Mouse (Mus musculus): ENCODE data around the gene Zfp940.
"Not testable (repeated sequence)": the region's sequence is repeated elsewhere in the genome, so short reads cannot be mapped to it uniquely, and the experiment has no call there.

The Zfp940 gene

GRCm38 (mm10) chr7:29853219-29853842 is at the start of gene Zfp940:
Gene Zfp940 (minus strand): TSS chr7:29853669.
- peak; percentile 19 for DNase-seq (ENCODE audit: extremely low read depth, low read depth, low spot score)

GRCm38 (mm10) chr7:29898351-29898750 is 44.9 kb upstream of the Zfp940 start:
- no peak for DNase-seq (ENCODE audit: extremely low read depth, low read depth, low spot score)

- no peak for DNase-seq (ENCODE audit: extremely low read depth, low read depth, low spot score)
These were observed 39.3 kb upstream of the Zfp940 start for GRCm38 (mm10) chr7:29892756-29893155.

GRCm38 (mm10) chr7:29890501-29890900 is 37.0 kb upstream of the Zfp940 start:
- no peak for DNase-seq (ENCODE audit: extremely low read depth, low read depth, low spot score)

- no peak for DNase-seq (ENCODE audit: extremely low read depth, low read depth, low spot score)
These were observed 27.4 kb upstream of the Zfp940 start for GRCm38 (mm10) chr7:29880916-29881315.

- DNase-seq (ENCODE audit: extremely low read depth, low read depth, low spot score) = no peak
These were observed 26.6 kb upstream of the Zfp940 start for GRCm38 (mm10) chr7:29880056-29880455.

- DNase-seq (ENCODE audit: extremely low read depth, low read depth, low spot score) = not testable (repeated sequence)
These were observed 24.1 kb upstream of the Zfp940 start for GRCm38 (mm10) chr7:29877561-29877960.

GRCm38 (mm10) chr7:29874256-29874655 is 20.8 kb upstream of the Zfp940 start:
- DNase-seq (ENCODE audit: extremely low read depth, low read depth, low spot score) = no peak

- DNase-seq (ENCODE audit: extremely low read depth, low read depth, low spot score) = no peak
These were observed 8.2 kb upstream of the Zfp940 start for GRCm38 (mm10) chr7:29861660-29862059.

- DNase-seq (ENCODE audit: extremely low read depth, low read depth, low spot score) = peak; percentile 26
These were observed 6.4 kb upstream of the Zfp940 start, which contains the start of gene Zfp420 for GRCm38 (mm10) chr7:29859532-29860517. Gene Zfp420 (plus strand): TSS chr7:29859979.

- no peak for DNase-seq (ENCODE audit: extremely low read depth, low read depth, low spot score)
These were observed 644 bp downstream of the Zfp940 start for GRCm38 (mm10) chr7:29852831-29853218.

GRCm38 (mm10) chr7:29844616-29845015 is 8.9 kb downstream of the Zfp940 start:
- DNase-seq (ENCODE audit: extremely low read depth, low read depth, low spot score) = no peak

- DNase-seq (ENCODE audit: extremely low read depth, low read depth, low spot score) = no peak
These were observed 11.4 kb downstream of the Zfp940 start for GRCm38 (mm10) chr7:29842105-29842504.

- DNase-seq (ENCODE audit: extremely low read depth, low read depth, low spot score) = no peak
These were observed 14.2 kb downstream of the Zfp940 start for GRCm38 (mm10) chr7:29839256-29839655.

GRCm38 (mm10) chr7:29836816-29837215 is 16.7 kb downstream of the Zfp940 start:
- no peak for DNase-seq (ENCODE audit: extremely low read depth, low read depth, low spot score)

- DNase-seq (ENCODE audit: extremely low read depth, low read depth, low spot score) = no peak
These were observed 23.7 kb downstream of the Zfp940 start for GRCm38 (mm10) chr7:29829804-29830203.

GRCm38 (mm10) chr7:29828001-29828400 is 25.5 kb downstream of the Zfp940 start:
- no peak for DNase-seq (ENCODE audit: extremely low read depth, low read depth, low spot score)

- no peak for DNase-seq (ENCODE audit: extremely low read depth, low read depth, low spot score)
These were observed 34.7 kb downstream of the Zfp940 start for GRCm38 (mm10) chr7:29818619-29819254.

- DNase-seq (ENCODE audit: extremely low read depth, low read depth, low spot score) = peak; percentile 64
These were observed 37.5 kb downstream of the Zfp940 start, which contains the start of gene Zfp790 for GRCm38 (mm10) chr7:29815910-29816429. Gene Zfp790 (plus strand): TSS chr7:29816114.

- DNase-seq (ENCODE audit: extremely low read depth, low read depth, low spot score) = no peak
These were observed 38.2 kb downstream of the Zfp940 start for GRCm38 (mm10) chr7:29815061-29815784.
